Mouse (Mus musculus): ENCODE measurements around the gene Micu2.

The Micu2 gene

GRCm38 (mm10) chr14:57998526-57999401 is at the start of gene Micu2:
Micu2 (minus strand) TSS chr14:57999262.
- peak; percentile 85 for DNase-seq

- no peak for DNase-seq
Observed at GRCm38 (mm10) chr14:58046639-58047284, 47.7 kb upstream of the Micu2 start.

GRCm38 (mm10) chr14:58036174-58036573 is 37.1 kb upstream of the Micu2 start:
- no peak for DNase-seq

- DNase-seq: peak; percentile 34
Observed at GRCm38 (mm10) chr14:58034567-58034966, 35.5 kb upstream of the Micu2 start.

GRCm38 (mm10) chr14:58018869-58019268 is 19.8 kb upstream of the Micu2 start:
- no peak for DNase-seq

GRCm38 (mm10) chr14:58003852-58004251 is 4.8 kb upstream of the Micu2 start:
- DNase-seq: no peak

- no peak for DNase-seq
Observed at GRCm38 (mm10) chr14:58002161-58002560, 3.1 kb upstream of the Micu2 start.

GRCm38 (mm10) chr14:57999402-57999734 is 306 bp upstream of the Micu2 start:
- no peak for DNase-seq

GRCm38 (mm10) chr14:57997431-57997830 is 1.6 kb downstream of the Micu2 start:
- DNase-seq: no peak

GRCm38 (mm10) chr14:57996210-57996609 is 2.9 kb downstream of the Micu2 start:
- DNase-seq: no peak

GRCm38 (mm10) chr14:57991761-57992160 is 7.3 kb downstream of the Micu2 start:
- no peak for DNase-seq

- no peak for DNase-seq
Observed at GRCm38 (mm10) chr14:57989162-57989561, 9.9 kb downstream of the Micu2 start.

GRCm38 (mm10) chr14:57985780-57986179 is 13.3 kb downstream of the Micu2 start:
- no peak for DNase-seq

- no peak for DNase-seq
Observed at GRCm38 (mm10) chr14:57982450-57982849, 16.6 kb downstream of the Micu2 start.

GRCm38 (mm10) chr14:57981720-57982418 is 17.2 kb downstream of the Micu2 start:
- DNase-seq: no peak

- no peak for DNase-seq
Observed at GRCm38 (mm10) chr14:57980776-57981175, 18.3 kb downstream of the Micu2 start.

GRCm38 (mm10) chr14:57980179-57980578 is 18.9 kb downstream of the Micu2 start:
- no peak for DNase-seq

- DNase-seq: no peak
Observed at GRCm38 (mm10) chr14:57978144-57978543, 20.9 kb downstream of the Micu2 start.

GRCm38 (mm10) chr14:57975656-57976055 is 23.4 kb downstream of the Micu2 start:
- no peak for DNase-seq

GRCm38 (mm10) chr14:57971986-57972525 is 27.0 kb downstream of the Micu2 start:
- DNase-seq: peak; percentile 40

- no peak for DNase-seq
Observed at GRCm38 (mm10) chr14:57968873-57969272, 30.2 kb downstream of the Micu2 start.

- no peak for DNase-seq
Observed at GRCm38 (mm10) chr14:57967080-57967797, 31.8 kb downstream of the Micu2 start.

- DNase-seq: no peak
Observed at GRCm38 (mm10) chr14:57961861-57962260, 37.2 kb downstream of the Micu2 start.

Measured in thymus, postnatal 25 days (tissue).